Mouse (Mus musculus) myocyte (in vitro differentiated cells): ENCODE measurements at regions not wholly inside any gene's neighbourhood (a gene's known extent, or its start where the extent isn't known, plus 50 kb on each side); places are given as distances from the start of the nearest gene placed in this dataset.

Experiments
- H3K27me3 ChIP-seq: one replicate; pipeline ENCODE4 v1.6.1; 2011; ENCODE audit not compliant: control insufficient read depth, insufficient read depth, insufficient read length
- H3K36me3 ChIP-seq: one replicate; pipeline ENCODE4 v1.6.1; 2011; ENCODE audit not compliant: control insufficient read depth, insufficient read depth
- H3K4me2 ChIP-seq: one replicate; pipeline ENCODE4 v1.6.1; 2011; ENCODE audit warnings: low read depth, control low read depth
- H3K4me3 ChIP-seq: one replicate; pipeline ENCODE4 v1.5.1; 2011; ENCODE audit warnings: mild to moderate bottlenecking, control low read depth, moderate library complexity
- H3K79me2 ChIP-seq: one replicate; pipeline ENCODE4 v1.6.1; 2011; ENCODE audit not compliant: control insufficient read depth, insufficient read depth
- H3ac ChIP-seq: one replicate; pipeline ENCODE4 v1.6.1; 2011; ENCODE audit not compliant: control insufficient read depth, insufficient read length
- CEBPB ChIP-seq: IDR thresholded peaks from 2 replicates; pipeline ENCODE4 v1.6.1; 2011; ENCODE audit warnings: mild to moderate bottlenecking, moderate library complexity; ENCODE audit not compliant: poor library complexity, insufficient read depth, severe bottlenecking
- E2F4 ChIP-seq: IDR thresholded peaks from one replicate; pipeline ENCODE4 v1.6.1; 2011; ENCODE audit warnings: mild to moderate bottlenecking, control low read depth, moderate library complexity; ENCODE audit not compliant: insufficient read depth
- MAX ChIP-seq: IDR thresholded peaks from one replicate; pipeline ENCODE4 v1.6.1; 2011; ENCODE audit warnings: low read depth, mild to moderate bottlenecking, control low read depth
- MYOD1 ChIP-seq, 3 experiments: IDR thresholded peaks; one replicate each; pipeline ENCODE4 v1.6.1; 2011; ENCODE audit warnings: control low read depth in 2 of 3, low read depth in 2 of 3, mild to moderate bottlenecking in 2 of 3, moderate library complexity in 1 of 3; ENCODE audit not compliant: insufficient read length in 2 of 3, control insufficient read depth in 1 of 3
- MYOG ChIP-seq, 3 experiments: IDR thresholded peaks; one replicate each; pipeline ENCODE4 v1.6.1; 2011; ENCODE audit warnings: control low read depth in 2 of 3, low read depth in 2 of 3, mild to moderate bottlenecking in 2 of 3; ENCODE audit not compliant: insufficient read length in 2 of 3, control insufficient read depth in 1 of 3, insufficient read depth in 1 of 3
- POLR2A ChIP-seq: IDR thresholded peaks from one replicate; pipeline ENCODE4 v1.6.1; 2011; ENCODE audit warnings: low read depth, mild to moderate bottlenecking, control low read depth, moderate library complexity; ENCODE audit not compliant: insufficient read length
- POLR2AphosphoS2 ChIP-seq: IDR thresholded peaks from one replicate; pipeline ENCODE4 v1.6.1; 2011; ENCODE audit warnings: low read depth, control low read depth; ENCODE audit not compliant: insufficient read length
- REST ChIP-seq: IDR thresholded peaks from one replicate; pipeline ENCODE4 v1.6.1; 2011; ENCODE audit warnings: mild to moderate bottlenecking, control low read depth, moderate library complexity; ENCODE audit not compliant: insufficient read depth, insufficient read length
- SRF ChIP-seq: IDR thresholded peaks from one replicate; pipeline ENCODE4 v1.6.1; 2011; ENCODE audit warnings: low read depth; ENCODE audit not compliant: control insufficient read depth, insufficient read length
- TCF12 ChIP-seq: IDR thresholded peaks from one replicate; pipeline ENCODE4 v1.6.1; 2011; ENCODE audit warnings: mild to moderate bottlenecking, control low read depth; ENCODE audit not compliant: poor library complexity, insufficient read depth, severe bottlenecking
- TCF3 ChIP-seq: IDR thresholded peaks from one replicate; pipeline ENCODE4 v1.6.1; 2011; ENCODE audit warnings: low read depth, control low read depth; ENCODE audit not compliant: insufficient read length
- USF1 ChIP-seq: IDR thresholded peaks from one replicate; pipeline ENCODE4 v1.6.1; 2011; ENCODE audit warnings: low read depth, mild to moderate bottlenecking, control low read depth, moderate library complexity

- Histone ChIP-seq H3K4me3 (peak overlapping the region; percentile 9), H3K36me3 (no peaks in the 10 kb centered on the region), H3K27me3 (no peaks in the 10 kb centered on the region), H3ac (no peak overlapping the region), H3K4me2 (peak overlapping the region; percentile 64), H3K79me2 (no peaks in the 10 kb centered on the region)
- TF ChIP-seq MYOD1 (IDR thresholded peaks at IDR 0.05; ENCODE audit: control insufficient read depth in 1 of 3, insufficient read length in 2 of 3, low read depth in 2 of 3) (no peak), TCF12 (no peak), POLR2AphosphoS2 (no peak), MAX (no peak)
Measured at GRCm38 (mm10) chr4:137118332-137118715, 69.7 kb upstream of the Zbtb40 start.

GRCm38 (mm10) chr4:137117471-137118331, 69.1 kb upstream of the Zbtb40 start:
- H3K36me3 ChIP-seq: no peaks in the 10 kb centered on the region
- H3K4me2 ChIP-seq: peak overlapping the region; percentile 64
- no peak for TF ChIP-seq SRF
- no peak for TF ChIP-seq TCF3
- TF ChIP-seq MAX: no peak
- TF ChIP-seq POLR2A: peak; percentile 32
- TF ChIP-seq CEBPB: no peak
- TF ChIP-seq USF1: peak; percentile 8
- TF ChIP-seq MYOD1 (IDR thresholded peaks at IDR 0.05; ENCODE audit: control insufficient read depth in 1 of 3, insufficient read length in 2 of 3, low read depth in 2 of 3): no peak
- peak overlapping the region; percentile 9 for H3K4me3 ChIP-seq
- no peak overlapping the region for H3ac ChIP-seq
- H3K79me2 ChIP-seq: no peaks in the 10 kb centered on the region
- H3K27me3 ChIP-seq: no peaks in the 10 kb centered on the region

- Histone ChIP-seq H3K4me3 (no peak overlapping the region), H3K36me3 (no peaks in the 10 kb centered on the region), H3K4me2 (no peak overlapping the region), H3K79me2 (no peaks in the 10 kb centered on the region), H3ac (no peak overlapping the region), H3K27me3 (no peaks in the 10 kb centered on the region)
- TF ChIP-seq MYOD1 (IDR thresholded peaks at IDR 0.05; ENCODE audit: control insufficient read depth in 1 of 3, insufficient read length in 2 of 3, low read depth in 2 of 3): peak in 1 of 3 experiments; percentile 38
- TF ChIP-seq USF1: no peak
Measured at GRCm38 (mm10) chr4:137115062-137115461, 66.5 kb upstream of the Zbtb40 start.

DNA sequence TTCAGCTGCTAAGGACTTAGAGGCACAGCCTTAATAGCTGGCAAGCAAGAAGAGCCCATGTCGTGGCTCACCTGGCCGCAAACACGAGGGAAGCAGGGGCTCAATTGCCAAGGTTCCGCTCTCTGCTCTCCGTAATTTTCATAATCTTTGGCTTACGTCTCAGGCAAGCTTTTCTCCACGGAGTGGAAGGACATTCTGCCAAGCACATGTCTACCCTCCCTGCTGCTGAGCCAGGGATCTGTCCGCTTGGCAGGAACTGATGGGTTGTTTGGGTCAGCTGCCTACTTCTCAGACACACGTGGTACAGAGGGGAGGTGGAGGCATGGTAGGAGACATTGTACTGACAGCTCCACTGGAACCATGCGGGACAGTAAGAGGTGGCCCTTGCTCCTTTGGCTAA, 61.7 kb upstream of the Zbtb40 start:
- no peak for TF ChIP-seq MYOG (IDR thresholded peaks at IDR 0.05; ENCODE audit: control insufficient read depth in 1 of 3, insufficient read depth in 1 of 3, insufficient read length in 2 of 3, low read depth in 2 of 3)
- no peak for TF ChIP-seq CEBPB
- TF ChIP-seq REST: no peak
- no peak for TF ChIP-seq USF1
- TF ChIP-seq TCF3: no peak
- no peak for TF ChIP-seq SRF
- TF ChIP-seq TCF12: no peak
- TF ChIP-seq POLR2A: no peak
- no peak for TF ChIP-seq POLR2AphosphoS2
- no peak for TF ChIP-seq MYOD1 (IDR thresholded peaks at IDR 0.05; ENCODE audit: control insufficient read depth in 1 of 3, insufficient read length in 2 of 3, low read depth in 2 of 3)
- TF ChIP-seq MAX: no peak
- no peak for TF ChIP-seq E2F4

DNA sequence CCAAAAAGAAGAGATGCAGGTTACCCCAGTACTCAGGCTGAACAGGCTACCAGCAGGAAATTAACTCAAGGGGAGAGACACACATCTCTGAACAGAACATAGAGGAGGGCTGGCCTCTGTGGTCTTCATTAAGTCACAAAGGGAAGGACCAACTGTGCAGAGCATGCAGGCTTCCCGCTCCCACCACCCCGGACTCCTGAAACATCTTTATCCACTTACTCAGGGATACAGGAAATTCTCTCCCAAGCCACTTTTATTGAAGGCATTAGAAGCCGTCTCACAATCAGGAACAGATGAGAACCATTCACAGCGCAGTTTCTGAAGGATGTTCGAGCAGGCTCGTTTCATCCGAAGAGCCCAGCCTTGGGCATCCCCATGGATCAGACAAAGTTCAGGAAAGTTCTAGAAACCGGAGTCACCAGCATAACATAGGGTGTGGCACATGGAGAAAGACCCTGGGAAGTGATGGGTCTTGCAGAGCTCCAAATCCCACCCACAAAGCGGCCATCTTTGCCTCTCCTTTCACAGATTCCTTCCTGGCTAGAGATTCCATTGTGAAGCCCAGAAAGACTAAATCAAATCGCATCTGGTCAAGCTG, 55.9 kb upstream of the Zbtb40 start:
- Histone ChIP-seq H3K4me3 (no peak overlapping the region), H3K4me2 (no peak overlapping the region), H3ac (no peak overlapping the region)

More for the DNA sequence above, 61.7 kb upstream of the Zbtb40 start:
- Histone ChIP-seq H3K27me3 (no peaks in the 10 kb centered on the region), H3K36me3 (no peaks in the 10 kb centered on the region), H3K4me3 (no peak overlapping the region), H3K79me2 (no peaks in the 10 kb centered on the region), H3K4me2 (no peak overlapping the region), H3ac (no peak overlapping the region)

More for the DNA sequence above, 55.9 kb upstream of the Zbtb40 start:
- H3K27me3 ChIP-seq: no peaks in the 10 kb centered on the region
- no peaks in the 10 kb centered on the region for H3K36me3 ChIP-seq
- TF ChIP-seq MYOG (IDR thresholded peaks at IDR 0.05; ENCODE audit: control insufficient read depth in 1 of 3, insufficient read depth in 1 of 3, insufficient read length in 2 of 3, low read depth in 2 of 3) (no peak), TCF12 (no peak), POLR2A (no peak), TCF3 (no peak), MYOD1 (IDR thresholded peaks at IDR 0.05; ENCODE audit: control insufficient read depth in 1 of 3, insufficient read length in 2 of 3, low read depth in 2 of 3) (no peak), CEBPB (no peak), E2F4 (no peak), MAX (no peak), USF1 (no peak), POLR2AphosphoS2 (no peak), SRF (no peak), REST (no peak)
- no peaks in the 10 kb centered on the region for H3K79me2 ChIP-seq
